Mouse (Mus musculus) ES-CJ7 (cell line): ENCODE measurements around the gene Nog.

Experiments used
- DNase-seq: peaks from one replicate; pipeline ENCODE4 v3.0.0; 2011; ENCODE audit warnings: low read depth, low spot score

The Nog gene

DNA sequence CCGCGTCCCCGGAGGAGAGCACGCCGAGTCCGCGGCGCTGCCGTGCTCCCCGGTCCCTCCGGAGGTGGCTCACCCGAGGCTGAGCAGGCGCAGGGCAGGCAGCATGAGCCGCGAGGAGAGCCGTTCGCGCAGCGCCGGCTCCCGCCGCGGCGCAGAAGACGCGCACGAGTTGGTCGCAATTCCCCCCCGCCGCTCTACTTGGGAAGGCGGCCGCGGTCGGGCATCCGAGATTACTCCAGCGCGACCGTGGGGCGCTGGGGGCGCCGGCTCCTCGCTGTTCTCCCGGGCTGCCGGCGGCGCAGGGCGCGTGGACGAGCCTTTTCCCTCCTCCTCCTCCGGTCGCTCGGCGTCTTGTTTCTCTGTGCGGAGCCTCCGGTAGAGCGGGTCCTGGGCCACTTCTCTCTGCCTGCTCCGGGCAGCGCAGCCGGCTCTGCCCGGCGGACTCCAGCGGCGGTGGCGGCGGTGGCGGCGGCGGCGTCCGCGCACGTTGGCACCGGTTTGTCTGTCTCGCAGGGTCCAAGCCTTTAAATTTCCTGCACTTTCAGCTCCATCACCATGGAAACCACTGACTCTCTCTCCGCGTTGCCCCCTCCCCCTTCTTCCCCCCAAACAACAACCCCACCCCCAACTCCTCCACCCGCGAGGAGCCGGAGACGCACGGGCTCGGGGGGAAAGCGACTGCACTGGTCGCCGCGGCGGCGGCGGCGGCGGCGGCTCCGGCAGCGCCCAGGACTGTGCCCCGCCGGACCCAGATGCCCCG, at the start of gene Nog:
Nog (minus strand) TSS at position 277 of the 760 bp plus-strand sequence.
- peak; percentile 79 for DNase-seq

DNA sequence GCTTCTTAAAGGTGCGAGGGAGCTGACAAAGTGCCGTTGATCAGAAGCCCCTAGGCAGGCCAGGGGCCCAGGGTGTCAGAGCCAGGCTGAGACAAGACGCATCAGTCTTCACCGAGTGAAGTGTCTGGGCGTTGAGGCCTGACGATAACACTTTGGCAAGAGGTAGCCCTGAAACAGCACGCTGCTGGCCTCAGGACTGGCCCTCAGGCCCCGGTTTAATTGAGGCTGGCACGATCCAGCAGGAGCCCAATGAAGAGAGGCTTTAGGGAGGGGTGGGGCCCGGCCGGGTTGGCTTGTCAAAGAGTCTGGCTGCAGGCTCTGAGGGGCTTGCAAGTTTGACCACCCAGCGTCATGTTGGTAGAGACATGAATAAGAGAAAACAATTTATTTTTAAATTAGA, 38.1 kb upstream of the Nog start:
- DNase-seq, result peak; percentile 4

DNA sequence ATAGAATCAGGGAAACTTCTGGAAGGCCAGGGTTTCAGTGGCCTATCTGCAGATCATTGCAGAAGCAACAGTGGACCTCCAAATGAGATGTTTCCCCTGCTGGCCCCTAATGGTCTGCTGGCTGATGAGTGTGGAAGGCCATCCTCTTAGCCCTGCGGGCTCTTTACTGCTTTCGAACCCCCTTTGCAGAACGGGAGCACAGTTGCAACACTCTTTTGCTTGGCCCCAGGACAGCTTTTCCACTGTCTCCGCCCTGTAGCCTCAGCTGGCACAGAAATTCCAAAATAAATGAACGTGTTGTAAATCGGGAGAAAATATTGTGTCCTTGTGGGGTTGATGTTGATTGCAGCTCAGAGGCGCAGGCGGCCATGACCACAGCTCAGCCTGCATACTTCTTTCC, 37.7 kb upstream of the Nog start:
- no peak for DNase-seq

DNA sequence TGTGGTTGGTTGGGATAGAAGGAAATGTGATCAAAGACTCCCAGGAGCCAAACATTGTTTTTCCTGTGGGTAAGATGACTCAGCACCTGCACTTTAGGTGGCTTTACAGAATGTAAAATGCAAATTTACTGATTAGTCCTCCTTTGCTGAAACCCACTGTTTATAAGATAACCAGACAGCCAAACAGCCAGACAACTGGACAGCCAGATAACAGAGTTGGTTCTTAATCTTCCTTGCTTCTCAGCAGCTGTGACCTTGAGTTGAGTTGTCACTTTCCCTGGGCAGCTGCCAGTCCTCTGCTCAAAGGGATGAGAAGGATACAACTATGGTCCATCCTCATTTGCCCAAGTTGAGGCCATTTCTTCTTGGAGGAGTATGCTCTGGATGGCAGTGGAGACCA, 35.8 kb upstream of the Nog start:
- DNase-seq, result no peak

DNA sequence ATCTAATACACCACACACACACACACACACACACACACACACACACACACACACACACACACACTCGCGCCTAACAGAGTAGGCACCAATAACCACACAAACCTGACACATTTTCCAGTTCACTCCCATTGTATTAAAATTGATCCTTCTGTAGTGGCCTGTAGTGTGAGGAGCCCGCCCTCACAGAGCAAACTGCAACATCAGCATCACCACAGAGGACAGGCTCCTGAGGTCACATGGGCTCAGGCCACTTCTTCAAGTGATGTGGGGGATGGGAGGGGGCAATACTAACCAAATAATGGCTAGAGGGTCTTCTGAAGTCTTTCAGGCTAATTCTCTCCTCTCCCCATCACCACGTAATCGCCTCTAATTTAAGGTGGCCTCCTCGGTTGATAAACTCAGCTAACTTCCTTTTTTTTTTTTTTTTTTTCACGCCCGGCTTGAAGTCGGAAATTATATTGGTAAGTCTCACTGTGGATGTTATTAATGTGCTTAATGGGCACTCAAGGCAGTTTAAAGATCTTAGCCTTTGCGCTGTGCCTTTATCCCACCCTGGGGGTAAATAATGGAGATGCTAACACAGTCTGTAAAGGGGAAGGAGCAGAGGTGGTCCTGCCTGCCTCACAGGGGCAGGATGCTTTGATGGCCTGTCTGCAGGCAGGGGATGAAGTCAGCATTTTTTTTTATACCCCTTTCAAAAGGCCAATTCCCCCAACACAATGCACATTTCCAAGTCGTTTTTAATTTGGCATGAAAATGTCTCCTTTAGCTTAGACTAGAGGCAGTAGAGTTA, 25.2 kb upstream of the Nog start:
- DNase-seq, result no peak

DNA sequence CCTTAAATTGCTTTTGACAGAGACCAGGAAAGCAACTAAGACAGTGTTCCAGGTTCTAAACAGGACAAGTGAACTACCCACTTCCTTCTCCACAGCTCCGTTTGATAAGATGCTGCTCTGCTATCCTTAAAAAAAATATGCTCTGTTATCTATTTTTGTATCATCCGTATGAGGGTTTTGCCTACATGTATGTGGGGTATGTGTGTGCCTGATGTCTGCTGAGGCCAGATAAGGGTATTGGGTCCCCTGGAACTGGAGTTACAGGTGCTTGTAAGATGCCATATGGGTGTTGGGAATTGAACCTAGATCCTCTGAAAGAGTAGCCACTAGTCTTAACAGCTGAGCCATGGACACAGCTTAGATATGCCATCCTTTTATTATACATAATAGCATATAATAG, 19.6 kb upstream of the Nog start:
- no peak for DNase-seq

DNA sequence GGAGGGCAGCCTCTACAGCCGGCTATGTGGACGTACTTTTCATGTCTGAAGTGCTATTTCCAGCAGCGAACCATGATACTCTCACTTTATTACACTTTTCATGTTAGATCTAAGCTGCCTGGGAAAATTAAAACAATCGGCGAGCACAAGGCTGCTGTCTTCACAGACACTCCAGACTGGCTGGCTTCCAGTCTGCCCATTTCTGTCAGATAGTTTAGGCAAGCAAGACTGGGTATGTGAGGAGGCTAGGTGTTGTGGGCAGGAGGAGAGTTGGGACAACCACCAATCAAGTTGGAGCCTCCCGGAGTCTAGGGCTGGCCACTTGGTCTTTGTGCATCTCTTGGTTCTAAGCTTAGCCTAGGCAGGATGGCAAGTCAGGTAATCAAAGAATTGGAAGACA, 17.5 kb upstream of the Nog start:
- DNase-seq, result no peak

DNA sequence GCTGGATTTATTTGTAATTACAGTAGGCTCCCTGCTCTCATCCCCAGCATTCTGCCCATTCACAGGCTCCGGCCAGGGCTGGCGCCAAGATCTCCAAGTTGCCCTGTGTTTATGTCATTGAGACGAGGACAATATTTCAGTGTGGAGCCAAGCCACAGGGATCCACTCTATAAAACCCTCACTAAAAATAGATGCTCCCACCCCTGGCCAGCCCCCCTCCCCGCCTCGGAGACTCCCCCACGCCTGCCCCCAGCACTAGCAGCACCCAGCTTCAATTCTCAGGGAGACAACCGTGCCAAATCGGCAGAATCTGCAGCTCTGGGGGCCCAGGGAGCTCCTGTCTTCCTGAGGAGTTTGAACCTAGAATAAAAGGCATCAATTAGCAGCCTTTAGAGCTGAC, 16.2 kb upstream of the Nog start:
- no peak for DNase-seq

DNA sequence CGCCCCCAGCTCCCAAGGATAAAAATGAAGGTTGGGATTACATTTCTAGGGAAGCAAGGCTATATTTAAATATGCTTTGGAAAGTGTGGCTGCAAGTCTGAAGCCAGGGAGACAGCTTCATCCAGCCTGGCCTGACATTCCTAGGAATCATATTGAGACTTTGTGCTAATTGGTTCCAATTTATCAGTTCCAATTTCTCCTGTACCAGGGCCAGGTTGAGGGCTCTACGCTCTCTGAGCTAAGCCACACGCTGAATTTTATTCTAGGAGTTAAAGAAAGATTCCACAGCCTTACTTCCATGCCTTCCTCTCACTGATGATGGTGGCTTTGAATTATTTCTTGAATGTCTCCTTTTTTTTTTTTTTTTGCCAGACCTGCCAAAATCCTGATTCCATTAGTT, 15.6 kb upstream of the Nog start:
- no peak for DNase-seq

DNA sequence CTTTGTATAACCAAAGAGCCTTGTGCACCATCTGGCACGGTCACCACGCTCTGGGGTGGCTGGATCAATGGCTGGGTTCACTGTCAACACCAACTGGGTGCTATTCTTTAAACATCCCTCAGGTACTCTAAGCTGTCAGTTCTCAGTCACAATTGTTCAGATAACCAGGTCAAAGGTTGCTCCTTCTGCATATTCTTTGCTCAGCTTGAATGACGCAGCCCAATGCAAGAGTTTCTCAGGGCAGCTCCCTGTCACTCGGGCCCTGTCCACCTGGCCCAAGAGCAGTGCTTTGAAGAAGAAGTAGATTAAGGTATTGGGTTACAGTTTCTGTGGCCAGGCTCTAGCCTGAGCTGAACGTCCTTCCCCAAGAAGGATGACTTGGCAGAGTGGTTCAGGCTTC, 12.2 kb upstream of the Nog start:
- no peak for DNase-seq

DNA sequence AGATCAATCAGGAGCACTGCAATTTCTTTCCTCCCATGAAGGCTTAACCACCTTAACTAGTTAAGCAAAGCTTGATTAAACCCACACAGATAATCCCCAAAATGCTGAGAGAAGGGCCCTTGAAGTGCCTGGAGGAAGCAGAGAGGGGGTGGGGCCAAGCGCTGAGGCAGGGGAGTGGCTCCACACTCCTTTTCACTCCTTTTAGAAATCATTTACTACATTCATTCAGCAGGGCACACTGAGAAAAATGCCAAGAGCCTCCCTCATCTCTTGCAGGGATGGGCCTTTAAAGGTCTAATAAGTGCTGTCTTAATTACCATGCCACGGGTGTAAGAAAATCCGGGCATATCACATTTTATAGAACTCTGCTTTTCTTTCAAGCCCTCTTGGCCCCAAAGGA, 10.2 kb upstream of the Nog start:
- DNase-seq, result no peak

DNA sequence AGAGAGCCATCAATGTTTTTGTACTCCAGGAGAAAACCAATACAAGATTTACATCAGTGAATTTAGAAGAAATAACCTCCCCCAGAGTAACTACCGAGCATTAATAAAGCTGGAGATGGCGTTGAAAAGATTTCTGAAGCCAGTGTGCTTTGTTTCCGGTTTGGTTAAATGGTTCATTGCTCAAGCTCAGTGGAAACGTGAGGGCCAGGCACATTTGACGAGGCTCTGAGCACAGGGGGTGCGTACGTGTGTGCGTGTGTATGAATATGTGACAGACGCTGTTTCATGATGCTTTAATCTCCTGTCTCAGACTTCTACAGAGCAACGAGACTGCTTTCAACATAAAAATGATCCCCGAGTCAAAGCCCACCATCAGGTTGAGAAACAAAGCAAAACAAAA, 8.1 kb upstream of the Nog start:
- DNase-seq, result no peak

DNA sequence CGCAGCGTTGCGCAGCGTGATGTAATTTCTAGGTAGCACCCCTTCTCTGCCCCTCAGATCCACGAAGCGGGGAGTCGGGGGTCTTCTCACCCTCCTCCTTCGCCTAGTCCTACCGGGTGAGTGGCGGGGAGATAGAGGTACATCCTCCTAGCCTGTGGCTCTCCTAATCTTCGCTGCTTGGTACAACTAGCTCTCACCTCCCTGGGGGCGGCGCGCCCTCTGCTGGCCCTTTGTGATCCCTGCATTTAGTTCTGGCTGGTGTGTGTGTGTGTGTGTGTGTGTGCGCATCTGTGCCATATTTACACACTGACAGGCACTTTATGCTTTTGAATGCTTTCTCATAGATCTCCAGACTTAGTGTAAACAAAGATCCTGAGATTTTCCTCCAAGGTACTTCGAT, 1.3 kb upstream of the Nog start:
- peak; percentile 91 for DNase-seq

DNA sequence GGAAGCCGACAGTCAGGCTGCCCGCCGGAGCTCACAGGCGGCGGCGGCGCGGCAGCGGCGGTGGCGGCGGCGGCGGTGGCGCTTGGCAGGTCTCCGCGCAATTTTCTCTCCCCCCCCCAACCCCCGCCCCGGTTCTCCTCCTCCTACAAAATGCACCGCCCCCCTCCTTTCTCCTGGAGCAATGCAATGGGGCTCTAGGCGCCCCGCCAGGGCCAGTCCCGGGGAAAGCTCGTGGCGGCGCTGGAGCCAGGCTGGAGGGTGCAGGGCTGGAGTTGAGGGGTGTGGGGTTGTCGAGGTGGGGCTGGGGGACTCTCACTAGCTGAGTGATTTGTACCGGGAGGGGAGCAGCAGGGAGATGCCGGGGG, 666 bp upstream of the Nog start:
- DNase-seq, result peak; percentile 41

DNA sequence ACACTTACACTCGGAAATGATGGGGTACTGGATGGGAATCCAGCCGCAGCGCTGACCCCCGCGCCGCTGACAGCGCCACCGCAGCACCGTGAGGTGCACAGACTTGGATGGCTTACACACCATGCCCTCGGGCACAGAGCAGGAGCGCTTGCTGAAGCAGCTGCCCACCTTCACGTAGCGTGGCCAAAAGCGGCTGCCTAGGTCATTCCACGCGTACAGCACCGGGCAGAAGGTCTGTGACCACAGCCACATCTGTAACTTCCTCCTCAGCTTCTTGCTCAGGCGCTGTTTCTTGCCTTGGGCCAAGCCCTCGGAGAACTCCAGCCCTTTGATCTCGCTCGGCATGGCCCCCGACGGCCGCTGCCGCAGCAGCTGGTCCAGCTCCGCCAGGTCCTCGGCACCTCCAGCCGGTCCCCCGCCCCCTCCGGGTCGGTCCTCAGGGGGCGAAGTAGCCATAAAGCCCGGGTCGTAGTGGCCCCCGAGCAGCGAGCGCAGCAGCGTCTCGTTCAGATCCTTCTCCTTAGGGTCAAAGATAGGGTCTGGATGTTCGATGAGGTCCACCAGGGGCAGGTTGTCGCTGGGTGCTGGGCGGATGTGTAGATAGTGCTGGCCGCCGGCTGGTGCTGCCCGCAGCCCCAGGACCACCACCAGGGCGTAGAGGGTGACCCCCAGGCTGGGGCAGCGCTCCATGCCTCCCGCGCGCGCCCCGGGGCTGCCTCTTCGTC, 639 bp downstream of the Nog start:
- DNase-seq, result peak; percentile 21

DNA sequence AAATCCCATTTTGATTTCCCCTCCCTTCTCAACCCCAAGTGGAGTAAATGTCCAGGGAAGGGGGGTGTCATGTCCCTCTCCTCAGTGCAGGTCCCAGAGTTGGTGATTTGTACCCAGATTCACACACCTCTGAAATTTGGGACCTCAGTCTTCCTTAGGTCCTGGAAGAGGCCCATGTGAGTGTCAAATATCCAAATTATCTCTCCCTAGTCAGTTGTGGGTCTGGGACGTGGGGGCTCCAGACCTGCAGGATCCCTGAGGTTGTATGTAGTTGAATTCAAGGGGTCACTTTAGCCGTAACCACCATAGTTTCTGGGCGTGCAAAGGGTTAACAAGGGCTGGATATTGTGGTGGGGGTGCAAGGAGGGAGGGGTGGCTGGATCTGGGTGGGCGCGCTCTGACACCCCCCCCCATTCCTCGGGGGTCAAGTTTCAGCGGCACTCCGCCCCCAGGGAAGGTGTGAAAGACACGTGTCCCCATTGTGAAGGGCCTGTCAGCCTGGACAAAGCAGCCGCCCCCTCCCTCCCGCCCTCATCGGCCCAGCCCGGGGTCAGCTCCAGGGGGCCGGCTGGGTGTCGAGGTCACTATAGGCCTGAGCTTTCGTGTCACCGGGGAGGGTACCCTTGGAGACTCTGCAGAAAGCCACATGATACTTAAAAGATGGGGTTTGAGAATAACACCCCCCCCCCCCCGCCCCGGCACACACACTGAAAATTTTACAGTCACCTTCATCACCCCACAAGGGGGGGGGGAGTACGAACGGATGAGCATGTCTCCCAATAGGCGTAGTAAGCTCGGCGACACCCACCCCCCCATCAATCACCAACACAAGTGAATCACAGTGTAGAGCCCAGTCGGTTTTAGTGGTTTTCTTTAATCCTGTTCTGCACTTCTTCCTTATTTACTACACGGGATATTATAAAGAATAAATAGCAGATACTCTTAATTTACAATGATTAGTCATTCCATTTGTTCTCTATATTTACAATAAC, 2.1 kb downstream of the Nog start:
- peak; percentile 13 for DNase-seq

DNA sequence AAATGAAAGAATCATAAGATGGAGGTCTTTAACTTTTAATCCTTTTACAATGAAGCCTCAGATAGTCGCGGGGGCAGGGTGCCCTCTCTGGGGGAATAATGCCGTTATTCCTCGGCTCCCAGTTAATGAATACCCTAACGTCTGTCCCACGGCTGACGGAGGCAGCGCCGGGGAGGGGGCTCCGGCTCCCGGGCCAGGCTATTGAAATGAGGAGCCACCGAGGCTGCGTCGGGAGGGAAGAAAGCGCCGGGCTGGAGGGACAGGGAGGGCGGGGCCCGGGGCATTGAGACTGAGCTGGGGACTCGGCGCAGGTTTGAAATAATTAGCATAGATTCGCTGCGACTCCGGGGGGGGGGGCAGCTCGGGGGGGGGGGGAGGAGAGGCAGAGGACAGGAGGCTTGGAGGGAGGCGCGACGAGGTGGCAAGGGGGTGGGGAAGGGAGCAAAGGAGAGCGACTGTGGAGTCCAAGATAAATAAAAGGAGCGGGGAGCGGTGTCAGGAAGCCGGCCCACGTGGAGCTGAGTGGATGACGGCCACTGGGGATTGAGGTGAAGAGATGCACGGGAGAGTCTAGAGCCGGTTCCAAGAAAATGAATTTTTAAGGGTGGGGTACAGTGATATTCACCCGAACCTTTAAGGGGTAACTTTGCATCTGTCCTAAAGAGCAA, 2.9 kb downstream of the Nog start:
- DNase-seq, result peak; percentile 46

DNA sequence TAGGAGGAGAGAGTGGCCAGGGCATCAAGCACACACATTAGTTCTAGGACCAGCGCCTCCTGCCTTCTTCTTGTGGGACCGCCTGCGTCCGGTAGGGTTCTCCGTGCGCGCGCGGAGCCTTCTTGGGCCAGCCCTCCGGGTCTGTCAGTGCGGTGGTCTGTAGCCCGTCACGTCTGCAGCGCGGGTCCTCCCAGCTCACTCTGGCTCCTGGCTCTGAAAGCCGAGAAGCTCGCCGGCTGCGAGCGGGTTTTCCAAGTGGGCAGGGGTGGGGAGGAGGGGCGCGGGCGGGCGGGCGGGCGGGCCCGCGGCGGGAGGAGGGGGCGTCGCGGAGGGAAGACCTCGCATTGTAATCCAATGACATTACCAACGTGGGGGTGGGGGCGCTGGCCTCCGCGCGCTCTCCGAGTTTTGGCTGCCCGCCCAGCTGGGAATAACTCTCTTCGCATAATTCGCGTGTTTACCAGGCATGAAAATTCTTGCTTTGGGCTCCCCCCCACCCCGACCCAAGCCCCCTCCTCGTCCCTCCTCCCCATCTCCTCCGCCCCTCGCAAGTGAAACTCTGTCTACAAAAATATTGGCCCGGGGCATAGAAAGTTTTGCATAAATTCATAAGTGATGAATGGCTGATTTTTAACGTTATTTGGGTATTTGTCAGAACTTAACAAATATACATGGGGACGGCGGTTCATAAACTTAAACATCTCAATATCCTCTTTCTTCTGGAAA, 3.7 kb downstream of the Nog start:
- peak; percentile 74 for DNase-seq

DNA sequence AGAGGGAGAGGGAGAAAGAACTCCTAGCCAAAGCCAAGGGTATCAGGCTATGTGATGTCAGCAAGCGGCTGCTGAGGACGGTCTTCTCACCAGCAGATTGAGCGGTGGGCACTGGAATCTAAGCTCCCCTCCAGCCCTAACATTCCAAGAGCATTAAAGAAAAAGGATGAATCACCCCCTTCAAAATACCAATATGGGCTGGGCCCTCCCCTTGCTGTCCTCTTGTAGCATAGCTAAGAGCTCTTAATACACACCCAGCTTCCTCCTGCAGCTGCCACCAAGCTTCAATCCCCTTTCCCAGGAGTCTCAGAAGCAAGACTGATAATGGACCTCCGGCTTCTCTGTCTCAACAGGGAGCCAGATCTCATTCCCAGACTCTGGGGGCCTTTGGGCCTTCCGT, 4.6 kb downstream of the Nog start:
- DNase-seq, result no peak

DNA sequence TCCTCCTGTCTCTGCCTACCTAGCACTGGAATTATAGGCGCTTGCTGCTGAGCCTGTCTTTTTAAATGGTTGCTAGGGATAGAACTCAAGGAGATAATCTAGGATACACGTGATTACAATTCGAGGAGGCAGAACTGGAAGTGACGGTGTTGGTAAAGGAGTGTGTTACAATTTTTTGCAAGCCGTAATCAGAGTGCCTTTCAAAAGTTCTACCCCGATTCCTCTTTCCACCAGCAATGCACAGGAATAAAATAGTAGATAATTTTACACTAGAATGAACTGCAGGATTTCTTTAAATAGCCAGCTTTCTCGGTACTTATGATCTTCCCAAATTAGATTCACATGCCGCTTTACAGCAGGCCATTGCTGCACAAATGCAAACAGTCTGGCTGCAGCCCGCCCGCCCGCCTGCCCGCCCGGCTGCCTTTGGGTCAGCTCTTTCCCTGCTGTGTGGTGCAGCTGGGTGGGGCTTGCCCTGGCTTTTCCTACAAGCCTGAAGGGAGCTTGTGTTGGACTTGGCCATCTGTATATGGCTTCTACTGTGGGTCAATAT, 32.2 kb downstream of the Nog start:
- DNase-seq, result no peak
